Mouse (Mus musculus): ENCODE measurements around the gene Tmem135. TPM values are rescaled to one million over a fixed set of nuclear protein-coding genes. Genes with fewer than 3 reads are reported as not detected.

Tmem135 gene
- polyA plus RNA-seq, 1 experiment from 2014 or later: 37.3 TPM

- no peak for ATAC-seq (ENCODE audit: insufficient read depth, low FRiP score, low read depth)
Measured at GRCm38 (mm10) chr7:89232499-89233145, 171.4 kb downstream of the Tmem135 start.

GRCm38 (mm10) chr7:89231200-89231790, 172.7 kb downstream of the Tmem135 start:
- Histone ChIP-seq H3K27me3 (replicated peaks) (no peaks in the 10 kb centered on the region), H3K4me2 (no peak overlapping the region), H3K36me3 (no peaks in the 10 kb centered on the region), H3K4me1 (no peaks in the 10 kb centered on the region), H3K9me3 (no peaks in the 10 kb centered on the region), H3K4me3 (replicated peaks) (no peak overlapping the region), H3K9ac (no peak overlapping the region), H3K27ac (no peak overlapping the region)
- ATAC-seq (ENCODE audit: insufficient read depth, low FRiP score, low read depth): no peak
- WGBS: 92% methylated on average over 3 of the region's 3 CpGs

More at GRCm38 (mm10) chr7:89232499-89233145, 171.4 kb downstream of the Tmem135 start:
- Histone ChIP-seq H3K27me3 (replicated peaks) (no peaks in the 10 kb centered on the region), H3K27ac (no peak overlapping the region), H3K9ac (no peak overlapping the region), H3K9me3 (no peaks in the 10 kb centered on the region), H3K4me2 (no peak overlapping the region), H3K4me3 (replicated peaks) (no peak overlapping the region), H3K36me3 (no peaks in the 10 kb centered on the region), H3K4me1 (no peaks in the 10 kb centered on the region)
- 92% methylated on average over 3 of the region's 3 CpGs for WGBS

DNA sequence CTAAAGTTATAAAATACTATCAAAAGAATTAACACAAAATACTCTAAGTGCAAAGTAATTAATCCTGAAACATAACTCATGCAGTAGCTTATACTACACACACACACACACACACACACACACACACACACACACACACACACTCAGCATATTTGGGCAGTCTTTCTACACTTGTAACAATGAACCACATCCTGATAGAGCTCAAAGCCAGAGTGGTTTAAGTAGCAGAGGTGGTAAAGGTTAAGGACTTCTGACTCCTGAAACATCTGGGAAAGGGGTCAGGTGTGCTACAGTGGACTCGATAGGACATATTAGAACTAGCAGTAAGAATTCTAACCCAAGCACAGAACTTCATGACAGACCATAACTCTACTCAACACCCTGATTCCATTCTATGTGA, 181.4 kb downstream of the Tmem135 start:
- Histone ChIP-seq H3K4me1 (0 out of 2 replicates have a peak, but pooled peaks cover 2% of the 10 kb centered on the region), H3K9ac (no peak overlapping the region), H3K27ac (no peak overlapping the region), H3K4me2 (no peak overlapping the region), H3K9me3 (no peaks in the 10 kb centered on the region), H3K4me3 (replicated peaks) (no peak overlapping the region), H3K36me3 (no peaks in the 10 kb centered on the region), H3K27me3 (replicated peaks) (no peaks in the 10 kb centered on the region)
- ATAC-seq (ENCODE audit: insufficient read depth, low FRiP score, low read depth): no peak
- WGBS: 37% methylated on average over 1 of the region's 1 CpGs

- H3K36me3 ChIP-seq: no peaks in the 10 kb centered on the region
- 17% methylated on average over 1 of the region's 1 CpGs for WGBS
- no peak overlapping the region for H3K9ac ChIP-seq
- no peak overlapping the region for H3K4me2 ChIP-seq
- H3K27ac ChIP-seq: peak overlapping the region; percentile 35; the same call in 1 of the 2 replicates
- ATAC-seq (ENCODE audit: insufficient read depth, low FRiP score, low read depth): no peak
- no peaks in the 10 kb centered on the region for H3K27me3 ChIP-seq (replicated peaks)
- H3K9me3 ChIP-seq: no peaks in the 10 kb centered on the region
- peaks cover 9% of the 10 kb centered on the region; the same call in 1 of the 2 replicates for H3K4me1 ChIP-seq
- H3K4me3 ChIP-seq (replicated peaks): no peak overlapping the region
Measured at GRCm38 (mm10) chr7:89216628-89217027, 187.4 kb downstream of the Tmem135 start.

- 40% methylated on average over 2 of the region's 2 CpGs for WGBS
Measured at GRCm38 (mm10) chr7:89216118-89216517, 187.9 kb downstream of the Tmem135 start.

DNA sequence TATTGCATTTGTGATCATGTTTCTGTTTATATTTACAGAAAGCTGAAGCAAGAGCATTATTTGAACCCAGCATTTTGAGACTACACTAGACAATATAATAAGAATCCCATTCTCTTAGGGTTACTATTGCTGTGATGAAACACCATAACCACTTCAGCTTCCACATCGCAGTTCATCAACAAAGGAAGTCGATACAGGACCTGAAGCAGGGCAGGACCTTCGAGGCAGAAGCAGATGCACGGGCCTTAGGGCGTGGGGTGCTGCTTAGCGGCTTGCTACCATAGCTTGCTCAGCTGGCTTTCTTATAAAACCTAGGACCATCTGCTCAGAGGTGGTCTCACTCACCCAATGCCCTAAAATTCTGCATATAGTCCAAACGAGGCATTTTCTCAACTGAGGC, 188.3 kb downstream of the Tmem135 start:
- Histone ChIP-seq H3K9me3 (no peaks in the 10 kb centered on the region), H3K4me1 (peaks cover 9% of the 10 kb centered on the region; the same call in 1 of the 2 replicates), H3K4me3 (replicated peaks) (no peak overlapping the region), H3K27ac (peak overlapping the region; percentile 69), H3K27me3 (replicated peaks) (no peaks in the 10 kb centered on the region), H3K4me2 (no peak overlapping the region), H3K9ac (no peak overlapping the region), H3K36me3 (no peaks in the 10 kb centered on the region)
- WGBS: 54% methylated on average over 7 of the region's 7 CpGs
- no peak for ATAC-seq (ENCODE audit: insufficient read depth, low FRiP score, low read depth)

More at GRCm38 (mm10) chr7:89216118-89216517, 187.9 kb downstream of the Tmem135 start:
- H3K36me3 ChIP-seq: no peaks in the 10 kb centered on the region
- H3K4me1 ChIP-seq: peaks cover 9% of the 10 kb centered on the region; the same call in 1 of the 2 replicates
- ATAC-seq (ENCODE audit: insufficient read depth, low FRiP score, low read depth): no peak
- H3K9ac ChIP-seq: no peak overlapping the region
- no peak overlapping the region for H3K4me3 ChIP-seq (replicated peaks)
- peak overlapping the region; percentile 69 for H3K27ac ChIP-seq
- no peak overlapping the region for H3K4me2 ChIP-seq
- H3K27me3 ChIP-seq (replicated peaks): no peaks in the 10 kb centered on the region
- no peaks in the 10 kb centered on the region for H3K9me3 ChIP-seq

DNA sequence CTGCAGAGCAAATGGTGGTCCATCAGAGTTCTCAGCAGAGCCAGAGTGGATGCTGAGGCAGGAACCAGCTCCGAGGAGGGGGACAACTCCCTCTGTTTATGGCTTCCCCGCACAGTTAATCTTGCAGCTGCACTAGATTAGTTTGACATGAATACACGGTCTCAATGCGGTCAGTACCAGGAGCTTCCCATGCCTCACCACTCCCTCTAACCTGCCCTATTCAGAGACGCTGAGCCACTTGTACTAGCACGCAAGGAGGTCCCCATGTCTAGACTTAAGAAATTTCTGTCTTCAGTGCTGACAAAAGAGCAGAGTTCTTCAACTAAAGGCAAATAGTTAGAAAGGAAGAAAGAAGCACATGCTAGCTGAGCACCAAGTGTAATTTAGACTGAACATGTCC, 193.5 kb downstream of the Tmem135 start:
- H3K9me3 ChIP-seq: no peaks in the 10 kb centered on the region
- no peaks in the 10 kb centered on the region for H3K36me3 ChIP-seq
- H3K4me3 ChIP-seq (replicated peaks): no peak overlapping the region
- no peak; the same call in 1 of the 2 replicates for ATAC-seq (ENCODE audit: insufficient read depth, low FRiP score, low read depth)
- no peak overlapping the region for H3K4me2 ChIP-seq
- H3K27me3 ChIP-seq (replicated peaks): no peaks in the 10 kb centered on the region
- peak overlapping the region; percentile 36; the same call in 1 of the 2 replicates for H3K27ac ChIP-seq
- no peak overlapping the region for H3K9ac ChIP-seq
- H3K4me1 ChIP-seq: peaks cover 8% of the 10 kb centered on the region
- 30% methylated on average over 6 of the region's 6 CpGs for WGBS

DNA sequence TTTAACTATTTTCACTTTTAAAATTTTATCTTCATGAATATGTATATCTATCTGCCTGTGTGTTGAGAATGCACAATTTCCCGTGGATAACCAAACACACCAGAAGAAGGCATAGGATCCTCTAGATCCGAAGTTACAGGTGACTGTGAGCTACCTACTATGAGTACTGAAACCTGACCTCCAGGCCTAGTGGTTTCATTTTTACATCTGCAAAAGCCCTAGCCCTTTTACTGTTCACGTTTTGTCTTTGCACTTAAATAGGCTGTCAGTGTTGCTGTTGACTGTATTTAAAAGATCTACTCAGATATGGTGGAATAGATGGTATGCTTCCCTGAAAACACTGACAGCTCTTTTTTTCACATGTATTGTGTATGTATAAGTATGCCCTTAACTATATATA, 197.9 kb downstream of the Tmem135 start:
- ATAC-seq (ENCODE audit: insufficient read depth, low FRiP score, low read depth): no peak
- no peak overlapping the region for H3K27ac ChIP-seq
- H3K4me3 ChIP-seq (replicated peaks): no peak overlapping the region
- no peak overlapping the region for H3K9ac ChIP-seq
- H3K4me2 ChIP-seq: no peak overlapping the region
- H3K4me1 ChIP-seq: peaks cover 8% of the 10 kb centered on the region
- H3K27me3 ChIP-seq (replicated peaks): no peaks in the 10 kb centered on the region
- WGBS: 84% methylated on average over 3 of the region's 3 CpGs
- no peaks in the 10 kb centered on the region for H3K36me3 ChIP-seq
- H3K9me3 ChIP-seq: no peaks in the 10 kb centered on the region

GRCm38 (mm10) chr7:89205402-89205801, 198.6 kb downstream of the Tmem135 start:
- 92% methylated on average over 1 of the region's 1 CpGs for WGBS

GRCm38 (mm10) chr7:89203144-89203543, 200.9 kb downstream of the Tmem135 start:
- Histone ChIP-seq H3K4me3 (replicated peaks) (no peak overlapping the region), H3K36me3 (no peaks in the 10 kb centered on the region), H3K4me1 (no peaks in the 10 kb centered on the region), H3K9ac (no peak overlapping the region), H3K27me3 (replicated peaks) (no peaks in the 10 kb centered on the region), H3K9me3 (no peaks in the 10 kb centered on the region), H3K27ac (no peak overlapping the region), H3K4me2 (no peak overlapping the region)
- 72% methylated on average over 5 of the region's 5 CpGs for WGBS
- ATAC-seq (ENCODE audit: insufficient read depth, low FRiP score, low read depth): no peak

More at GRCm38 (mm10) chr7:89205402-89205801, 198.6 kb downstream of the Tmem135 start:
- Histone ChIP-seq H3K27ac (no peak overlapping the region), H3K9ac (no peak overlapping the region), H3K4me1 (peaks cover 6% of the 10 kb centered on the region), H3K36me3 (no peaks in the 10 kb centered on the region), H3K27me3 (replicated peaks) (no peaks in the 10 kb centered on the region), H3K4me3 (replicated peaks) (no peak overlapping the region), H3K4me2 (no peak overlapping the region), H3K9me3 (no peaks in the 10 kb centered on the region)
- ATAC-seq (ENCODE audit: insufficient read depth, low FRiP score, low read depth): no peak

GRCm38 (mm10) chr7:89201954-89202353, 202.1 kb downstream of the Tmem135 start:
- Histone ChIP-seq H3K27me3 (replicated peaks) (no peaks in the 10 kb centered on the region), H3K9ac (no peak overlapping the region), H3K36me3 (no peaks in the 10 kb centered on the region), H3K9me3 (no peaks in the 10 kb centered on the region), H3K4me2 (no peak overlapping the region), H3K27ac (no peak overlapping the region), H3K4me3 (replicated peaks) (no peak overlapping the region), H3K4me1 (no peaks in the 10 kb centered on the region)
- ATAC-seq (ENCODE audit: insufficient read depth, low FRiP score, low read depth): no peak

GRCm38 (mm10) chr7:89198499-89198898, 205.5 kb downstream of the Tmem135 start:
- no peak overlapping the region for H3K27ac ChIP-seq
- no peaks in the 10 kb centered on the region for H3K27me3 ChIP-seq (replicated peaks)
- no peak overlapping the region for H3K4me2 ChIP-seq
- H3K36me3 ChIP-seq: no peaks in the 10 kb centered on the region
- no peak overlapping the region for H3K4me3 ChIP-seq (replicated peaks)
- 86% methylated on average over 4 of the region's 4 CpGs for whole genome bisulfite sequencing
- H3K9ac ChIP-seq: no peak overlapping the region
- H3K4me1 ChIP-seq: no peaks in the 10 kb centered on the region
- no peaks in the 10 kb centered on the region for H3K9me3 ChIP-seq
- no peak for ATAC-seq (ENCODE audit: insufficient read depth, low FRiP score, low read depth)

All from stomach, embryonic 15.5 days (tissue).